Mouse (Mus musculus) stomach, postnatal 0 days (tissue): ENCODE results near the gene Cadps.

ENCODE experiments used
- CTCF ChIP-seq: IDR thresholded peaks from 2 replicates; pipeline ENCODE4 v1.5.1; 2016; ENCODE audit warnings: antibody characterized with exemption, low read depth, mild to moderate bottlenecking, moderate library complexity
- EP300 ChIP-seq: optimal IDR thresholded peaks from 2 replicates; pipeline ENCODE3; 2016; ENCODE audit warnings: antibody characterized with exemption

DNA sequence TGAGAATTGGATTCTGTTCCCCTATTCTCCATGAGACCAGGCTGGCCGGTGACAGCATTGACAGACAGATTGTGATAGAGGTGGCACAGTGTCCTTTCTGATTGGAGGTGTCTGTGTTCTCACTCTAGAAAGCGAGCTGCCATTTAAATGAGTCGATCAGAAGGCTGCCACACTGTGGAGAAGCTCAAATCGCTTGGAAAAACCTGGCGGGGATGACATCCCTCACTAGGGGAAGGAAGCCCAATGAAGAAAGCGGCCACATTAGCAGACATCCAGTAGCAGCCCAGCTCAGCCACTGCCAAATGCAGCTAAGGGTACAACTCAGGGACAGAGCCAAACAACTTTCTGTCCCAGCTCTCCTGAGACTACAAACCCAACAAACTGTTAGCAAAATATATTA, 397.6 kb downstream of the Cadps start:
- TF ChIP-seq CTCF (no peak), EP300 (no peak)
